ENCODE assay signal across 8 mouse cellular contexts in the genomic region with DNA sequence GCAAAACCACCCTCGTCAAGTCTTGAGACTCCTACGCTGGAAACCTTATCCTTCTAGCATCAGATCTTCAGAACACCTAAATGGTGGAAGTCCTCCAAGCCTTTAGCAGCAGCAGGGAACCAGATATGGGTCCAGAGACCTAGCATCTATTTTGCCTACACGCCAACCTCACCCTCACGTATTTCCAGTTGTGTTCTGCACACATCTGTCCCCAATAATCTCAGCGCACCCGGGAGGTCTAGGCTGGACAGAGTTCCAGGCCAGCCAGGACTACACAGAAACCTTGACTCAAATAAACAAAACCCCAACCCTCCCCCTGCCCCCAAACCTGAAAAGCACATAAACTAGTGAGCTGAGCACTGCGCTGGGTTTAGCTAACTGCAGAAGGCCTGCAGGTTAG. TPM values are rescaled to one million over a fixed set of nuclear protein-coding genes. Genes with fewer than 3 reads are reported as not detected.
A peak's percentile ranks its signal among the peaks of the same experiment; 100 is the strongest.
DNase-seq lines count a peak whose midpoint lies in the region; ATAC-seq and TF ChIP-seq lines count a peak whose summit lies in the region.

No protein-coding gene starts in this region.

- TF ChIP-seq EP300 in stomach, postnatal 0 days (optimal IDR thresholded peaks at IDR 0.05): no peak

- no peak for ATAC-seq in neural tube, embryonic 11.5 days (ENCODE audit: insufficient read depth, low FRiP score, low TSS enrichment)
- ATAC-seq in limb, embryonic 15.5 days (ENCODE audit: insufficient number of reproducible peaks, low FRiP score, low TSS enrichment, low read depth): no peak
- no peak for ATAC-seq in stomach, postnatal 0 days (ENCODE audit: low FRiP score, low TSS enrichment)

- peak overlapping the region; percentile 92 for H3K4me2 ChIP-seq in neural tube, embryonic 11.5 days (ENCODE audit: low read depth)
- H3K4me2 ChIP-seq in limb, embryonic 15.5 days: peak overlapping the region; percentile 84
- peak overlapping the region; percentile 79 for H3K4me2 ChIP-seq in stomach, postnatal 0 days (replicated peaks; ENCODE audit: low read depth)

- peaks cover 25% of the 10 kb centered on the region for H3K4me1 ChIP-seq in neural tube, embryonic 11.5 days (ENCODE audit: control insufficient read depth, insufficient read depth, low read length)
- H3K4me1 ChIP-seq in limb, embryonic 15.5 days: peaks cover 51% of the 10 kb centered on the region
- peaks cover 3% of the 10 kb centered on the region for H3K4me1 ChIP-seq in stomach, postnatal 0 days (replicated peaks; ENCODE audit: control insufficient read depth, insufficient read depth)

- peak overlapping the region; percentile 81; the same call in 1 of the 2 replicates for H3K4me3 ChIP-seq in neural tube, embryonic 11.5 days (ENCODE audit: low read depth, low read length)
- peak overlapping the region; percentile 80 for H3K4me3 ChIP-seq in limb, embryonic 15.5 days
- H3K4me3 ChIP-seq in stomach, postnatal 0 days (ENCODE audit: low read depth, low read length): peak overlapping the region; percentile 96; the same call in 1 of the 2 replicates

- H3K36me3 ChIP-seq in neural tube, embryonic 11.5 days (ENCODE audit: control insufficient read depth, insufficient read depth, low read length): no peaks in the 10 kb centered on the region
- H3K36me3 ChIP-seq in limb, embryonic 15.5 days: no peaks in the 10 kb centered on the region
- no peaks in the 10 kb centered on the region for H3K36me3 ChIP-seq in stomach, postnatal 0 days (ENCODE audit: control insufficient read depth, insufficient read depth, low read length)

- H3K27ac ChIP-seq in neural tube, embryonic 11.5 days (ENCODE audit: low read depth, low read length): peak overlapping the region; percentile 91
- peak overlapping the region; percentile 96 for H3K27ac ChIP-seq in limb, embryonic 15.5 days
- H3K27ac ChIP-seq in stomach, postnatal 0 days (replicated peaks): peak overlapping the region; percentile 96

- H3K9ac ChIP-seq in neural tube, embryonic 11.5 days (ENCODE audit: low read length): peak overlapping the region; percentile 49
- H3K9ac ChIP-seq in limb, embryonic 15.5 days: no peak overlapping the region
- peak overlapping the region; percentile 50 for H3K9ac ChIP-seq in stomach, postnatal 0 days (ENCODE audit: low read length)

- H3K9me3 ChIP-seq in neural tube, embryonic 11.5 days (ENCODE audit: control insufficient read depth, low read length): 0 out of 2 replicates have a peak, but pooled peaks cover 3% of the 10 kb centered on the region
- no peaks in the 10 kb centered on the region for H3K9me3 ChIP-seq in limb, embryonic 15.5 days
- no peaks in the 10 kb centered on the region for H3K9me3 ChIP-seq in stomach, postnatal 0 days (ENCODE audit: control insufficient read depth, low read length)

- peak; percentile 52 for DNase-seq in embryo, embryonic 10 days (ENCODE audit: low spot score)
- DNase-seq in embryo, embryonic 9.5 days (ENCODE audit: extremely low spot score): no peak
- no peak for DNase-seq in neural tube, embryonic 11.5 days (ENCODE audit: low spot score)
- no peak for DNase-seq in neural tube, embryonic 10.5 days (ENCODE audit: extremely low spot score, low spot score)
- DNase-seq in stomach, postnatal 0 days (ENCODE audit: low spot score): no peak
- DNase-seq in thymus, postnatal 14 days: no peak
- DNase-seq in cerebellum, adult 9-10 months: no peak

- H3K27me3 ChIP-seq in neural tube, embryonic 11.5 days (ENCODE audit: control insufficient read depth, insufficient read depth, low read length): no peaks in the 10 kb centered on the region
- no peaks in the 10 kb centered on the region for H3K27me3 ChIP-seq in limb, embryonic 15.5 days
- no peaks in the 10 kb centered on the region for H3K27me3 ChIP-seq in stomach, postnatal 0 days (ENCODE audit: control insufficient read depth, insufficient read depth, low read length)

- WGBS in neural tube, embryonic 11.5 days: 2% methylated on average over 7 of the region's 7 CpGs
- 6% methylated on average over 7 of the region's 7 CpGs for WGBS in limb, embryonic 15.5 days
- 20% methylated on average over 7 of the region's 7 CpGs for WGBS in stomach, postnatal 0 days

- no peak for TF ChIP-seq CTCF in stomach, postnatal 0 days (IDR thresholded peaks at IDR 0.05; ENCODE audit: low read depth)

RNA-seq across cellular contexts. Expression of a gene that starts 3.4 kb away (rescaled TPM):
- polyA plus RNA-seq in neural tube, embryonic 11.5 days (2014; fragmentation: Nextera tagmentation; extraction: Ambion mirVana): 52.7 and 55.2 TPM in 2 replicates
- polyA plus RNA-seq in limb, embryonic 15.5 days (2015; fragmentation: Nextera tagmentation; extraction: Ambion mirVana): 28.5 and 35.0 TPM in 2 replicates
- polyA plus RNA-seq in stomach, postnatal 0 days (2015; fragmentation: Nextera tagmentation; extraction: Ambion mirVana): 14.8 and 15.6 TPM in 2 replicates

RNA-seq across cellular contexts. Expression of a gene that starts 3.9 kb away (rescaled TPM):
- polyA plus RNA-seq in neural tube, embryonic 11.5 days (2014; fragmentation: Nextera tagmentation; extraction: Ambion mirVana): 0.22 and 0.52 TPM in 2 replicates
- 0.10 TPM in 1 of 2 replicates, not detected in the other for polyA plus RNA-seq in limb, embryonic 15.5 days (2015; fragmentation: Nextera tagmentation; extraction: Ambion mirVana)
- polyA plus RNA-seq in stomach, postnatal 0 days (2015; fragmentation: Nextera tagmentation; extraction: Ambion mirVana): 0.38 TPM in 2 replicates

RNA-seq across cellular contexts. Expression of a gene that starts 13.6 kb away (rescaled TPM):
- 19.1 and 21.4 TPM in 2 replicates for polyA plus RNA-seq in neural tube, embryonic 11.5 days (2014; fragmentation: Nextera tagmentation; extraction: Ambion mirVana)
- 5.2 and 6.6 TPM in 2 replicates for polyA plus RNA-seq in limb, embryonic 15.5 days (2015; fragmentation: Nextera tagmentation; extraction: Ambion mirVana)
- polyA plus RNA-seq in stomach, postnatal 0 days (2015; fragmentation: Nextera tagmentation; extraction: Ambion mirVana): 2.7 and 3.0 TPM in 2 replicates

RNA-seq across cellular contexts. Expression of a gene that starts 35.0 kb away (rescaled TPM):
- 7.6 TPM in 2 replicates for polyA plus RNA-seq in neural tube, embryonic 11.5 days (2014; fragmentation: Nextera tagmentation; extraction: Ambion mirVana)
- 1.0 and 1.5 TPM in 2 replicates for polyA plus RNA-seq in limb, embryonic 15.5 days (2015; fragmentation: Nextera tagmentation; extraction: Ambion mirVana)
- polyA plus RNA-seq in stomach, postnatal 0 days (2015; fragmentation: Nextera tagmentation; extraction: Ambion mirVana): 1.1 and 1.5 TPM in 2 replicates

RNA-seq across cellular contexts. Expression of a gene that starts 52.9 kb away (rescaled TPM):
- not detected in 2 replicates for polyA plus RNA-seq in neural tube, embryonic 11.5 days (2014; fragmentation: Nextera tagmentation; extraction: Ambion mirVana)
- polyA plus RNA-seq in limb, embryonic 15.5 days (2015; fragmentation: Nextera tagmentation; extraction: Ambion mirVana): not detected in 2 replicates
- not detected in 2 replicates for polyA plus RNA-seq in stomach, postnatal 0 days (2015; fragmentation: Nextera tagmentation; extraction: Ambion mirVana)
